Mouse (Mus musculus) kidney, adult 2 months (tissue): ENCODE data around the gene Ttll12. TPM values are rescaled to one million over a fixed set of nuclear protein-coding genes. Genes with fewer than 3 reads are reported as not detected.

Experiments
- DNase-seq: peaks from one replicate; pipeline ENCODE4 v3.0.0; 2021
- H3K27ac ChIP-seq: fragments of 200-500 bp; 2 replicates; pipeline ENCODE4 v1.5.1; 2012; ENCODE audit warnings: low read depth, low read length, control low read depth, inconsistent platforms; ENCODE audit not compliant: insufficient read depth
- H3K27me3 ChIP-seq: fragments of 200-500 bp; replicated peaks from 2 replicates; pipeline ENCODE4 v1.6.1; 2012; ENCODE audit warnings: mild to moderate bottlenecking, moderate library complexity, low read length, inconsistent platforms; ENCODE audit not compliant: control insufficient read depth, insufficient read depth
- H3K36me3 ChIP-seq: fragments of 200-500 bp; 2 replicates; pipeline ENCODE4 v1.6.1; 2012; ENCODE audit warnings: mild to moderate bottlenecking, moderate library complexity, low read length, inconsistent platforms; ENCODE audit not compliant: control insufficient read depth, insufficient read depth
- H3K4me1 ChIP-seq: fragments of 200-500 bp; 2 replicates; pipeline ENCODE4 v1.6.1; 2011; ENCODE audit warnings: low read length; ENCODE audit not compliant: control insufficient read depth, insufficient read depth
- H3K4me3 ChIP-seq: fragments of 200-500 bp; 2 replicates; pipeline ENCODE4 v1.5.1; 2011; ENCODE audit warnings: mild to moderate bottlenecking, low read depth, low read length, control low read depth; ENCODE audit not compliant: insufficient read depth
- CTCF ChIP-seq: fragments of 200-500 bp; conservative IDR thresholded peaks from 2 replicates; pipeline ENCODE4 v1.5.1; 2011; ENCODE audit warnings: low read depth, mild to moderate bottlenecking, control low read depth, low read length, moderate library complexity, mixed read lengths; ENCODE audit not compliant: insufficient read depth, insufficient read length
- POLR2A ChIP-seq: fragments of 200-500 bp; IDR thresholded peaks from one replicate; pipeline ENCODE4 v1.6.1; 2011; ENCODE audit warnings: low read depth, low read length, control low read depth
- WGBS: fragments of 180-500 bp; shearing (Covaris S2); methylation state at CpG from one replicate; pipeline ENCODE4 v1.1.7; 2018; 5-methylcytosine and 5-hydroxymethylcytosine counted together
- polyA plus RNA-seq: library from polyadenylated mRNA; depleted of rRNA; stranded (reverse); fragments of >200 nt; gene quantifications from 2 replicates; pipeline ENCODE4 v1.2.3, GENCODE M21; 2012

The Ttll12 gene
- polyA plus RNA-seq, 1 experiment = 18.0 TPM

DNA sequence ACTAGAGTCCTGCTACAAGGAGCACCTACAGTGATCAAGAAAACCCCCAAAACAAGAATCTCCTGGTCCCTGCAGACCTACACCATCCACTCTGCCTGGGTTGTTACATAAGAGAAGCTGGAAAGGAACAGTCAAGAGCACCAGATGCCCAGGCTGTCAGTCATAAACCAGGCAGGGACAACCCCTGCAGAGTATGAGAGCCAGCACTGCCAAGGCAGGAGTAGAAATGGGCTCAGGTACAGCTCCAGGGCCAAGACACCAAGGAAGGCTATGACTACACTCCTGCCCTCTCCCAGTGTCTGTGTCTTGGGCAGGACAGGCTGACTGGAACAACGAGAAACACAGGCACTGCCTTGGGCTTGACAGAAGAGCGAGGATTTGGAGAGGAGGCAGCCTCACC is 44.8 kb downstream of the Ttll12 start:
- H3K4me3 ChIP-seq = no peak overlapping the region
- H3K27ac ChIP-seq = no peak overlapping the region
- peaks cover 4% of the 10 kb centered on the region; the same call in 1 of the 2 replicates for H3K4me1 ChIP-seq
- TF ChIP-seq CTCF (no peak), POLR2A (no peak)
- H3K27me3 ChIP-seq = no peaks in the 10 kb centered on the region
- peak; percentile 61 for DNase-seq
- H3K36me3 ChIP-seq = no peaks in the 10 kb centered on the region
- WGBS = 79% methylated on average over 2 of the region's 2 CpGs

DNA sequence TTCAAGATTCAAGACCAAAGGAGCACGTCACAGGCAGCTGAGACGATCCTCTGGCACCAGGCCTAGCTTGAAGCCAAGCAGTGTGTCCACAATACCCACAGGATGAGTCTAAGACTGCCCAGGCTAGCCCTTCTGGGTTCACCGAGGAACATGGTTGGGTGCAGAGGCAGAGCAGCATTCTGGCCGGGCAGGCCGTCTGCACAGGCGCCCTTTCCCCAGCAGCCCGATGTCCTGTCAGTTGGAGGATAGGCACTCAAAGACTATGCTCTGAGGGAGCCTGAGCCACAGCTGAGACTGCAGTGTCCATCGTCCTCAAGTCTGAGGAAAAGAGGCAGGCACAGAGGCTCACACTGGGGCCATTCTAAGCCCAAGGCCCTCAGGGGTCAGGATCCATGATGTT is 47.8 kb downstream of the Ttll12 start:
- TF ChIP-seq CTCF (no peak), POLR2A (no peak)
- Histone ChIP-seq H3K27me3 (no peaks in the 10 kb centered on the region), H3K36me3 (no peaks in the 10 kb centered on the region), H3K4me3 (no peak overlapping the region), H3K27ac (no peak overlapping the region), H3K4me1 (no peaks in the 10 kb centered on the region)
- WGBS = 91% methylated on average over 8 of the region's 8 CpGs
- no peak for DNase-seq

GRCm38 (mm10) chr15:83546029-83546428 is 48.9 kb downstream of the Ttll12 start:
- Histone ChIP-seq H3K27me3 (no peaks in the 10 kb centered on the region), H3K27ac (no peak overlapping the region), H3K36me3 (no peaks in the 10 kb centered on the region), H3K4me3 (no peak overlapping the region), H3K4me1 (no peaks in the 10 kb centered on the region)
- TF ChIP-seq CTCF = no peak
- no peak for TF ChIP-seq POLR2A
- 79% methylated on average over 7 of the region's 7 CpGs for WGBS
- no peak for DNase-seq

- TF ChIP-seq POLR2A (no peak), CTCF (no peak)
- DNase-seq = no peak
- no peak overlapping the region for H3K27ac ChIP-seq
- no peaks in the 10 kb centered on the region for H3K36me3 ChIP-seq
- 76% methylated on average over 9 of the region's 9 CpGs for WGBS
- peaks cover 20% of the 10 kb centered on the region for H3K4me1 ChIP-seq
- H3K27me3 ChIP-seq = no peaks in the 10 kb centered on the region
- H3K4me3 ChIP-seq = no peak overlapping the region
Observed at GRCm38 (mm10) chr15:83541647-83542287, 53.2 kb downstream of the Ttll12 start.

DNA sequence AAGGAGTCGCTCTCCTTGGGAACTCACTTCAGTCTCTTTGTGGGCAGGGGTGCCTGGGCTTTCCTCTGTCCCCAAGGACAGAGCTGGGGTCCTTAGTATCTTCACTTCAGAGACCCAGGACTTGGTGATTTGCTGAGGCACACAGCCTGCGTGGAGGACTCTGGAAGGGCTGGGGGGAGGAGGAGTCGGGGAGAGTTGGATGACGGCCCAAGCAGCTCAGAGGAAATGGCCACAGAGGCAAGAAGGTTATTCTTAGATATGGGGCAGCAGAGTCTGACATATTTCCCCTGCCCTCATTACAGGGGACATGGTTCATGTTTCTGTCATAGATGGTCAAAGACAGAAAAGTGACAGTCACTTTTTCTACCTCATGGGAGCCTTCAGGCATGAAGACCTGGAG is 55.1 kb downstream of the Ttll12 start:
- WGBS = 13% methylated on average over 4 of the region's 4 CpGs
- peak overlapping the region; percentile 22; the same call in 1 of the 2 replicates for H3K27ac ChIP-seq
- H3K4me1 ChIP-seq = peaks cover 29% of the 10 kb centered on the region
- TF ChIP-seq CTCF (no peak), POLR2A (no peak)
- DNase-seq = peak; percentile 87
- no peak overlapping the region for H3K4me3 ChIP-seq
- no peaks in the 10 kb centered on the region for H3K36me3 ChIP-seq
- H3K27me3 ChIP-seq = no peaks in the 10 kb centered on the region

DNA sequence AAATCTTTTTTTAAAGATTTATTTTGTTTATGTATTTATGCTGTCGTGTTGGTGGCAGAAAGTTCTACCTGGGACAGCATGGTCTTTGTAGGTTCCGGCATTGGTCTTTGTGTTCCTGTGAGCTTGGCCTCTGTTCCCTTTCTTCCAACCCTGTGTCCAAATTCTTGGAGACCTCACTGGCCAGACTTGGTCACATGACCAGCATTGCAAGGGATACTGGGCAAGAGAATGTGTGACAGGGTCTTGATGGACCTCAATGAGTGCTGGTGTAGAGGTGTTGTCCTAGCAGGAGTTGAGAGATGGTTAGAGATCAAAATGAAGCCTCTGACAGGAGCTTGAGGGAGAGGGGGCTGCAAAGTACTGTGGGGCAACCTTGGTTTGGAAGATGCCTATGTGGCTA is 56.1 kb downstream of the Ttll12 start:
- DNase-seq = no peak
- TF ChIP-seq CTCF (no peak), POLR2A (no peak)
- 85% methylated on average over 2 of the region's 2 CpGs for WGBS

DNA sequence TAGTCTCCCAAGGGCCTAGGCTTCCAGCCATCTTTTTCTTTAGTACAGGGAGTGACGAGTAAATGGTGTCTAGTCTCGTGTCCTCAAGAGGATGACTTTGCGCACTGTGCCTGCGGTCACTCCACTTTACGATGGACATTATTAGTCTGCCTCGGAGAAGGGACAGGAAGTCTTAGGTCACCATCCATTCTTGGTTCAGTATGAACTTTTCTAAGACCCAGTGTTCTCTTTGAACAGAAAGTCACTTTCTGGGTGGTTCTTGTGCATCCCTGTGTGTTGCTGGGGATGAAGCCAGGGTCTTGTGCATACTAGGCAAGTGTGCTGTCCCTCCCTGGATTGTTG is 59.1 kb downstream of the Ttll12 start:
- TF ChIP-seq POLR2A (no peak), CTCF (no peak)
- DNase-seq = peak; percentile 56
- Histone ChIP-seq H3K27me3 (no peaks in the 10 kb centered on the region), H3K36me3 (no peaks in the 10 kb centered on the region), H3K4me1 (peaks cover 35% of the 10 kb centered on the region), H3K4me3 (no peak overlapping the region), H3K27ac (no peak overlapping the region)
- 63% methylated on average over 6 of the region's 6 CpGs for WGBS

More for the DNA sequence above, 56.1 kb downstream of the Ttll12 start:
- Histone ChIP-seq H3K27me3 (no peaks in the 10 kb centered on the region), H3K4me3 (no peak overlapping the region), H3K27ac (no peak overlapping the region), H3K4me1 (peaks cover 33% of the 10 kb centered on the region), H3K36me3 (no peaks in the 10 kb centered on the region)
